Mouse (Mus musculus) spleen, postnatal 4 days (tissue): ENCODE results near the gene Tle6.
A peak's percentile ranks its signal among the peaks of the same experiment; 100 is the strongest.

Experiments
- DNase-seq, 2 experiments: peaks; one replicate each; pipeline ENCODE4 v3.0.0; 2022; ENCODE audit warnings: low spot score in 2 of 2

Tle6 gene

DNA sequence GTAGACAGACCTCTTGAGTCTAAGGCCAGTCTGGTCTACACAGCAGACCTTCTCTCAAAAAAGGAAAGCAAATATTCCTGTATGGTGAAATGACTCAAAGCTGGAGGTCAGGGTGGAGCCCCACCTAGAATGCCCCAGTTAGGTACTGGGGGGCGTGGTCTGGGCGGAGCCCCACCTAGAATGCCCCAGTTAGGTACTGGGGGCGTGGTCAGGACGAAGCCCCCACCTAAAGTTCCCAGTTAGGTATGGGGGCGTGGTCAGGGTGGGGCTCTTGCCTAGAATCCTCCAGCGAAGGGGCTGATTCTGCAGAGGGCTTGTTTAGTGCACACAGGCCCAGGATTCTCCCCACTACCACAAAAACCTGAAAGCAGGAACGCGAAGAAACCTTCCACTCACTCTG is 22.6 kb upstream of the Tle6 start:
- DNase-seq, result no peak

- no peak for DNase-seq
These were observed 19.9 kb upstream of the Tle6 start for GRCm38 (mm10) chr10:81620786-81621185.

- DNase-seq, result no peak
These were observed 19.1 kb upstream of the Tle6 start for GRCm38 (mm10) chr10:81619976-81620375.

GRCm38 (mm10) chr10:81615486-81615885 is 14.6 kb upstream of the Tle6 start:
- DNase-seq, result no peak

GRCm38 (mm10) chr10:81612779-81613178 is 11.9 kb upstream of the Tle6 start:
- DNase-seq, result no peak

GRCm38 (mm10) chr10:81608308-81608707 is 7.4 kb upstream of the Tle6 start:
- no peak for DNase-seq

GRCm38 (mm10) chr10:81605974-81606751 is 5.3 kb upstream of the Tle6 start, which contains the start of gene BC025920:
BC025920 (plus strand) TSS chr10:81606270.
- DNase-seq, result peak; percentile 92 to 94

- no peak for DNase-seq
These were observed 4.7 kb upstream of the Tle6 start for GRCm38 (mm10) chr10:81605666-81605973.

- DNase-seq, result peak; percentile 81 to 92
These were observed 4.2 kb upstream of the Tle6 start for GRCm38 (mm10) chr10:81604968-81605665.

- no peak for DNase-seq
These were observed 3.4 kb upstream of the Tle6 start for GRCm38 (mm10) chr10:81604019-81604967.

DNA sequence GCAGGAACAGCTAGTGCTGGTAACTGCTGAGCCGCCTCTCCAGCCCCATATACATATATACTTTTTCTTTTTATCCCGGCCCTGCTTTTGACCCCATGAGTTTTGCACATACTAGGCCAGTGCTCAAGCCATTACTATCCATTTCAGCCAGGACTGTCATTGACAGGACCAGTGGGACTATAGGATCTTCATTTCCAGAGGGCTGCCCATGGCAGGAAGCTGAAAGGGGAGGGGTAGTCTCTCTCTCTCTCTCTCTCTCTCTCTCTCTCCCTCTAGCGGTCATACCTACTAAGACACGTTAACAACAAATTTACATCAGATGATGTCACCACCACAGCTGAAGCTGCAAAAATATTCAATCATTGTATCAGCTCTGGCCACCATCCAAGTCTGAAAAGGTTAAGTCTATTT is 1.9 kb upstream of the Tle6 start:
- no peak for DNase-seq

- no peak for DNase-seq
These were observed 578 bp upstream of the Tle6 start for GRCm38 (mm10) chr10:81601396-81601905.

DNA sequence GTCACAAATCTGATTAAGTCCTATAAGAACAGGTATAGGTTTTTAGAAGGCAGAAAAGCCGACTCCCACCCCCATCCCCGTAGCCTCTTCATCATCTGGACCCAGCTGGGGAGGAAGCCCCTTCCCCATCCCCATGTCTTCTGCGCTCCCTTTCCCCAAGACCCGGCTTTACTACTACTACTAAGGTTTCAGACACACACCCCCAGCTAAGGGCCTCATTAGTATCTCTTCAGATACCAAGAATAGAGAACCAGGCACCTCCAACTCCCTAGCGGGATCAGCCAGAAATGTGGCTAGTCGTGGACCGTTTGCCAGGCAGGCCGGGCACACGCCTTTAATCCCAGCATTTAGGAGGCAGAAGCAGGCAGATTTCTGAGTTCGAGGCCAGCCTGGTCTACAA is 777 bp downstream of the Tle6 start:
- no peak for DNase-seq

DNA sequence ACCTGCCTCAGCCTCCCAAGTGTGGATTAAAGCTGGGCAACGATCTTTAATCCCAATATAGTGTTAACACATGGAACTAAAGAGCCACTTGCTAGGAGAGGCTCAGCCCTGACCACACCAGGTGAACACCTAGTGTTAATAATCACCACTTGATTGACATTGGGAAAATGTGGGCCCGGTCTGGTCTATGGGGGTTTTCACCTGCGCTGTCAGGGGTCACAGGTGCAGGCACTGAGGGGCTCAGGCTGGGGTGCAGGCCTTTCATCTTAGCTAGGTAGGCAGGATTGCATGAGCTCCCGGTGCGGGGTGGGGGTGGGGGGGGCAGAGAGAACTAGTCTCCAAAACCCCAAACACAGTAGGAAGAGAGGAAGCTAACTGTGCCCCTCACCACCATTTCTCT is 1.2 kb downstream of the Tle6 start:
- no peak for DNase-seq

- no peak for DNase-seq
These were observed 2.0 kb downstream of the Tle6 start for GRCm38 (mm10) chr10:81598871-81599270.

DNA sequence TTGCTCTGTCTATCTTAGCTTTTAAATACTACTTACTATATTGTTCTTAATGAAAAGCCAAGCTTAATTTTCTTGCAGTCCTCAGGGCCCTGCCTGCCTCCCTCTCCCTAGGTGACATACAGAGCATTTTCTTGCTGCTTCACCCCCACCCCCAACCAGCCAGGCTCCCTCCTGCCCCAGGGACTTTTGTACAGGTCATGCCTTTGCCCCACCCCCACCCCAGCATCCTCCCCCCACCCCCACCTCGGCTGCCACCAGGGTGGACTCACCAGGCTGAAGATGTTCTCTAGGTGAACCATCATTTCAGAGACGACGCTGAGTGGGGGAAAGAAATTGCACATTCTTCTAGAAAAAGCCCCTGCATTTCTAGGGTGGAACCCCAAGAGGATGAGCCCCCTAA is 2.5 kb downstream of the Tle6 start:
- no peak for DNase-seq

- DNase-seq, result peak in 1 of 2 experiments; percentile 65
These were observed 3.5 kb downstream of the Tle6 start for GRCm38 (mm10) chr10:81597137-81597950.

- DNase-seq, result no peak
These were observed 4.3 kb downstream of the Tle6 start for GRCm38 (mm10) chr10:81596611-81597010.

GRCm38 (mm10) chr10:81595599-81595998 is 5.3 kb downstream of the Tle6 start:
- no peak for DNase-seq

- no peak for DNase-seq
These were observed 6.9 kb downstream of the Tle6 start for GRCm38 (mm10) chr10:81593935-81594334.

- DNase-seq, result no peak
These were observed 7.7 kb downstream of the Tle6 start for GRCm38 (mm10) chr10:81593223-81593622.
